Mouse (Mus musculus) embryo, embryonic 10 days (tissue): ENCODE measurements at regions not wholly inside any gene's neighbourhood (a gene's known extent, or its start where the extent isn't known, plus 50 kb on each side); places are given as distances from the start of the nearest gene placed in this dataset.
"Not testable (repeated sequence)": the region's sequence is repeated elsewhere in the genome, so short reads cannot be mapped to it uniquely, and the experiment has no call there.

Experiments used
- DNase-seq: peaks from one replicate; pipeline ENCODE4 v3.0.0-alpha.2; 2015; ENCODE audit warnings: low spot score

DNA sequence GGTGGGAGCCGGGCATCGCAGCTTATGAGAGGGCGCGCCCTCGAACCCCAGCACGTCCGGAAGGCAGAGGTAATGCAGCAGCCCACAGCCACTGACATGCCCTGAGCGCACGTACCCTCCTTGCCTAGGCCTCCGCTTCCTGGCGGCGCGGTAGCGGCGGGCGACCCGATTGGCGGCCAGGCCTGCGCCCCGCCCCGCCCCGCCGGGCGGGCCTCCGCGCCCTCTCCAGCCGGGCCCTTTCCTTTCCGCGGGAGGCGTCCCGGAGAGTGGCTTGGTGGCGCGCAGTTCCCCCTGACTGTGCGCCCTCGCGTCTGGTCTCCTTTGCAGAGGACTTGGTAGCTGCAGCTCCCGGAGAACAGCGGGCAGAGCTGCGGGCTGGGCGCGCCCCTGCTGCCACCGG is 461.1 kb downstream of the Gm21863 start:
- DNase-seq: peak; percentile 2

DNA sequence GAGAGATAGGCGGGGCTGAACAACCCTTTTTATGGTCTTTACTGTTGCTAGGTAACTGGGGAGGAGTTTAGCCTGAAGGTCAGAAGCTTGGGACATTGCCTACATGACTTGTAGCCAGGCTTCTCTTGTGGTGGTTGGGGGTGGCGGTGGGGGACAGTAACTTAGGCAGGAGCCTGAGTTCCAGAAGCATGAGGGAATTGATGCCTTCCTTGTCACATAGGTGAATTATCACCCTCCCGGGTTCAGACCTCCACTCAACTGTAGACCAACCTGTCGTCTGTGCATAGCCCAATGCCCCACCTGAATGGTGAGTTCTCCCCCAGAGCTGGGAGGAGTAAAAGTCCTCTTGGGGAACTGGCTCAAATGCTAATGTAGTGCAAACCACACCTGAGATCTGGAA is 472.1 kb downstream of the Gm21863 start:
- DNase-seq: not testable (repeated sequence)

DNA sequence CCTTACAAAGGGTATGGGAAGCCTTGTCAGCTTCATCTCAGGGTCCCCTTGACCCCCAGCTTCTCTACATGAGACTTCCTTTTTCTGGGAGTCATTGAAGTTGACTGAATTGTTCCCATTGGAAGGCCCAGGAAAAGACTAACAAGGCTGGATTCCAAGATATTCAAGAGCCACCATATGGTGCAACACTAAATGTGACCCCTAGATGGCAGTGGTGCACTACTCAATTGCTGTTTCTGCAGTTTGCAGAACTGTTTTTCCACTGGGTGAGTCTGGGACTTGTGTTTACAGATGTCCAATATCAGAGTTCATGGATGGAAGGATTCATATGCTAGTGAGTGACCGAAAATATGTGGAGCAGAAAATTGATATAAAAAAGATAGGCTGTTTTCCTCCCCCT is 510.3 kb downstream of the Gm21863 start:
- peak; percentile 3 for DNase-seq
